Mouse (Mus musculus) stomach, adult 2 months (tissue): ENCODE results near the gene Mtif3. TPM values are rescaled to one million over a fixed set of nuclear protein-coding genes. Genes with fewer than 3 reads are reported as not detected.

Experiments used
- polyA plus RNA-seq: library from polyadenylated mRNA; depleted of rRNA; stranded (reverse); fragments of >200 nt; gene quantifications from 2 replicates; pipeline ENCODE4 v1.2.3, GENCODE M21; 2012; rRNA removed

Mtif3 gene
- 4.8 and 6.0 TPM in 2 replicates for polyA plus RNA-seq

DNA sequence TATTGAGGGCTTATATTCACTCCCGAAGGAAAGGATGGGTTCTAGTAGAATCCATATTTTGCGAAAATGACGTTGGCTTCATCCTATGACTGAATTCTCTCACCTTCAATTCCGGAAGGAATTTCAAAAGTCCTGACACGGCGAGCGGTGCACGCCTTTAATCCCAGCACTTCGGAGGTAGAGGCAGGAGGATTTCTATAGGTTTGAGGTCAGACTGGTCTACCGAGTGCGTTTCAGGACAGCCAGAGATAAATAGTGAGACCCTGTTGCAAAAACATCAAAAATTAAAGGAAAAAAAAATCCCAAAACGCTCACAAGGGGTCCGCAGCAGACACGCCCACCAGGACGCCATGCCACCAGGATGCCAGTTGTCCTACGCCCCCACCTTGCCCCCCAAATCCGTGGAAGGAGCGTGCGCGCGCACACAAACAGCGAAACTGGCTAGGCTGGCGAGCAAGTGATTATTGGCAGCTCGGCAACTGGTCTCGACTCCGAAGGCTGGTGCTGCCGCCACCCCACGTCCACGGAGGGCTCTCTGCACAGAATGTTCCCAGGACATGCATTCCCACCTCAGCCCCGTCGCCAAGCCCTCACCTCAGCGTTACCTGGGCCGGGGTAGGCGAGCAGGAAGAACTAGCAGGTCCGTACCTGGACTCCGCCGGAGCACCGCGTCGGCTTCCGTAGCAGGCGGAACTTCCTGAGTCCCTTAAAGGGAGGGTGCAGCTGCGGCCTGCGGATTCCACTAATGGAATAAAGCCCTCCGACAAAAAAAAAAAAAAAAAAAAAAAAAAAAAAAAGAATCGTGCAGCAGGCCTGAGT, at the start of gene Mtif3:
TSS of gene Mtif3 (minus strand) at position 683 of the 819 bp plus-strand sequence.

DNA sequence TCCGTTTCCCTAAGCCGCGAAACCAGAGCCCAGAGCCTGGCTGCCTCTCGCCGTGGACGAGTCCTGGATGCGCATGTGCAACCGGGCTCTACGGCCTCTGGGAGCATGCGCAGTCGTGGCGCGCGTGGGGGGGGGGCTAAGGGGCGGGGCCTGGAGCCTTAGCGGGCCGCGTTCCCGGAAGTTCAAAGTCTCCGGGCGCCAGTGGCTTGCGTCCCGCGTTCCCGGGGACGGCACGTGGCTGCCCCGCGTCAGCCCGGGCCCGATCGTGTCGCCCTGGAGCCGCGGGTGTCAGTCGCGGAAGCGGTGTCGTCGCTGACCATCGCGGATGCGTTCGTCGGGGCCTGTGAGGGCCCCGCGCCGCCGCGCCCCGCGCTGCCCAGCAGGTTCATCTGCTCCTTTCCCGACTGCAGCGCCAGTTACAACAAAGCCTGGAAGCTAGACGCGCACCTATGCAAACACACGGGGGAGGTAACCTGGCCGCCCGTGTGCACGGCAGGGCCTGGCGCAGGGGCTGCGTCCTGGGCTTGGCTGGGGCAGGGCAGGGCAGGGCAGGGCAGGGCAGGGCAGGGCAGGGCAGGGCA, 15.0 kb downstream of the Mtif3 start, which contains the start of gene Gtf3a:
TSS of gene Gtf3a (plus strand) at position 150 of the 581 bp plus-strand sequence.

Other genes starting within 250 kb of the Mtif3 start
- 1.6 and 2.6 TPM in 2 replicates for gene Usp12, start 168.8 kb downstream of the Mtif3 start, polyA plus RNA-seq
- 4.8 and 5.1 TPM in 2 replicates for gene Rpl21, start 130.9 kb downstream of the Mtif3 start, polyA plus RNA-seq
- gene Rasl11a, start 118.7 kb downstream of the Mtif3 start, polyA plus RNA-seq: 4.5 and 4.8 TPM in 2 replicates
- gene Gtf3a, start 15.1 kb downstream of the Mtif3 start, polyA plus RNA-seq: 17.6 and 36.3 TPM in 2 replicates
- gene Lnx2, start 112.8 kb upstream of the Mtif3 start, polyA plus RNA-seq: 35.1 and 38.3 TPM in 2 replicates
- gene Polr1d, start 113.2 kb upstream of the Mtif3 start, polyA plus RNA-seq: 19.1 and 26.8 TPM in 2 replicates
- gene Gsx1, start 224.9 kb upstream of the Mtif3 start, polyA plus RNA-seq: not detected in 2 replicates